Mouse (Mus musculus): ENCODE results near the gene Tmem256. TPM values are rescaled to one million over a fixed set of nuclear protein-coding genes. Genes with fewer than 3 reads are reported as not detected.
"Not testable (repeated sequence)": the region's sequence is repeated elsewhere in the genome, so short reads cannot be mapped to it uniquely, and the experiment has no call there.

Tmem256 gene
- total and polyA plus RNA-seq, 2 experiments, result 284 to 353 TPM

GRCm38 (mm10) chr11:69858113-69858998 lies 20.0 kb downstream of the Tmem256 start, which contains the start of gene Tnk1:
Tnk1 (minus strand) TSS chr11:69858730.
- no peaks in the 10 kb centered on the region for H3K36me3 ChIP-seq (ENCODE audit: control insufficient read depth, insufficient read depth, low read length)

GRCm38 (mm10) chr11:69863729-69864128 lies 25.4 kb downstream of the Tmem256 start:
- not testable (repeated sequence) for H3K79me2 ChIP-seq (ENCODE audit: control insufficient read depth, insufficient read depth, low read length); H3K4me1 ChIP-seq (ENCODE audit: control insufficient read depth, insufficient read depth, low read length); H3K4me3 ChIP-seq (ENCODE audit: insufficient read depth, low read depth, low read length); H3K36me3 ChIP-seq (ENCODE audit: control insufficient read depth, insufficient read depth, low read length); H3K27me3 ChIP-seq (ENCODE audit: control insufficient read depth, insufficient read depth, low read length); DNase-seq (ENCODE audit: extremely low read depth, low read depth, low spot score); H3K9ac ChIP-seq (ENCODE audit: low read depth, low read length); H3K27ac ChIP-seq (replicated peaks; ENCODE audit: insufficient read depth, low read depth, low read length)
- WGBS, result 76% methylated on average over 3 of the region's 3 CpGs

More at GRCm38 (mm10) chr11:69858113-69858998, 20.0 kb downstream of the Tmem256 start, which contains the start of gene Tnk1:
- Histone ChIP-seq H3K4me1 (ENCODE audit: control insufficient read depth, insufficient read depth, low read length) (no peaks in the 10 kb centered on the region), H3K27ac (replicated peaks; ENCODE audit: insufficient read depth, low read depth, low read length) (no peak within 1 kb of the TSS), H3K4me3 (ENCODE audit: insufficient read depth, low read depth, low read length) (no peak within 1 kb of the TSS), H3K79me2 (ENCODE audit: control insufficient read depth, insufficient read depth, low read length) (no peaks in the 10 kb centered on the region), H3K27me3 (ENCODE audit: control insufficient read depth, insufficient read depth, low read length) (no peaks in the 10 kb centered on the region), H3K9ac (ENCODE audit: low read depth, low read length) (no peak within 1 kb of the TSS)
- WGBS, result 54% methylated on average over 30 of the region's 30 CpGs
- no peak for DNase-seq (ENCODE audit: extremely low read depth, low read depth, low spot score)
- TF ChIP-seq POLR2A (IDR thresholded peaks at IDR 0.05; ENCODE audit: extremely low read depth, insufficient read depth, low read length) (no peak), CTCF (IDR thresholded peaks at IDR 0.05; ENCODE audit: low read depth, low read length) (no peak)

- DNase-seq (ENCODE audit: extremely low read depth, low read depth, low spot score), result no peak
- Histone ChIP-seq H3K27me3 (ENCODE audit: control insufficient read depth, insufficient read depth, low read length) (no peaks in the 10 kb centered on the region), H3K27ac (replicated peaks; ENCODE audit: insufficient read depth, low read depth, low read length) (no peak overlapping the region), H3K4me3 (ENCODE audit: insufficient read depth, low read depth, low read length) (no peak overlapping the region), H3K79me2 (ENCODE audit: control insufficient read depth, insufficient read depth, low read length) (no peaks in the 10 kb centered on the region), H3K36me3 (ENCODE audit: control insufficient read depth, insufficient read depth, low read length) (no peaks in the 10 kb centered on the region), H3K9ac (ENCODE audit: low read depth, low read length) (no peak overlapping the region), H3K4me1 (ENCODE audit: control insufficient read depth, insufficient read depth, low read length) (no peaks in the 10 kb centered on the region)
- no peak for TF ChIP-seq POLR2A (IDR thresholded peaks at IDR 0.05; ENCODE audit: extremely low read depth, insufficient read depth, low read length)
- no peak for TF ChIP-seq CTCF (IDR thresholded peaks at IDR 0.05; ENCODE audit: low read depth, low read length)
- WGBS, result 62% methylated on average over 8 of the region's 8 CpGs
Measured at GRCm38 (mm10) chr11:69864138-69864860, 26.0 kb downstream of the Tmem256 start.

- H3K4me1 ChIP-seq (ENCODE audit: control insufficient read depth, insufficient read depth, low read length), result no peaks in the 10 kb centered on the region
- no peak overlapping the region for H3K27ac ChIP-seq (replicated peaks; ENCODE audit: insufficient read depth, low read depth, low read length)
- no peaks in the 10 kb centered on the region for H3K79me2 ChIP-seq (ENCODE audit: control insufficient read depth, insufficient read depth, low read length)
- H3K27me3 ChIP-seq (ENCODE audit: control insufficient read depth, insufficient read depth, low read length), result no peaks in the 10 kb centered on the region
- no peak overlapping the region for H3K9ac ChIP-seq (ENCODE audit: low read depth, low read length)
- DNase-seq (ENCODE audit: extremely low read depth, low read depth, low spot score), result no peak
- no peak overlapping the region for H3K4me3 ChIP-seq (ENCODE audit: insufficient read depth, low read depth, low read length)
- H3K36me3 ChIP-seq (ENCODE audit: control insufficient read depth, insufficient read depth, low read length), result no peaks in the 10 kb centered on the region
- TF ChIP-seq POLR2A (IDR thresholded peaks at IDR 0.05; ENCODE audit: extremely low read depth, insufficient read depth, low read length) (no peak), CTCF (IDR thresholded peaks at IDR 0.05; ENCODE audit: low read depth, low read length) (no peak)
- WGBS, result 83% methylated on average over 9 of the region's 9 CpGs
Measured at GRCm38 (mm10) chr11:69865561-69865960, 27.2 kb downstream of the Tmem256 start.

DNA sequence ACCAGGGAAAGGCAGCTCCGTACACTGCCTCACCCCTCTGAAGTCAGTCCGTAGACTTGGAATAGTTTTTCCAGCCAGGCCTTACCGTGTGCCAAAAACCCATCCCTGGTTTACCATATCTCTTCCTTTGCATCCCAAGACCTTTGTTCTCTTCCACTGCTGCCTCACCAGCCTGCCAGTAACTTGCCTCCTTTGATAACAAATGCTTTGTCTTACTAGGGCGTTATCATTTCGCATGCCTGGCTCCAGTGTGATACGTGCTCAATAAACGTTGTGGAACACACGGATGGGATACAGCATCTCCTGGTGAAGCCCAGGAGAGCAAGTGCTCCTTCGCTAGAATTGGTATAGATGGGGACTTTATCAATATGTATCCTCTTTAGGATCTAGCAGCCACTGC lies 29.0 kb downstream of the Tmem256 start:
- Histone ChIP-seq H3K27ac (replicated peaks; ENCODE audit: insufficient read depth, low read depth, low read length) (no peak overlapping the region), H3K4me1 (ENCODE audit: control insufficient read depth, insufficient read depth, low read length) (no peaks in the 10 kb centered on the region), H3K9ac (ENCODE audit: low read depth, low read length) (no peak overlapping the region), H3K79me2 (ENCODE audit: control insufficient read depth, insufficient read depth, low read length) (no peaks in the 10 kb centered on the region), H3K36me3 (ENCODE audit: control insufficient read depth, insufficient read depth, low read length) (no peaks in the 10 kb centered on the region), H3K4me3 (ENCODE audit: insufficient read depth, low read depth, low read length) (no peak overlapping the region), H3K27me3 (ENCODE audit: control insufficient read depth, insufficient read depth, low read length) (no peaks in the 10 kb centered on the region)
- WGBS, result 61% methylated on average over 9 of the region's 9 CpGs
- TF ChIP-seq POLR2A (IDR thresholded peaks at IDR 0.05; ENCODE audit: extremely low read depth, insufficient read depth, low read length) (no peak), CTCF (IDR thresholded peaks at IDR 0.05; ENCODE audit: low read depth, low read length) (no peak)
- no peak for DNase-seq (ENCODE audit: extremely low read depth, low read depth, low spot score)
